Mouse (Mus musculus): Measurements from ENCODE around the gene Fam83d. TPM values are rescaled to one million over a fixed set of nuclear protein-coding genes. Genes with fewer than 3 reads are reported as not detected.

Fam83d gene
- total and polyA plus RNA-seq, 3 experiments: 12.2 to 19.8 (median 15.5) TPM

GRCm38 (mm10) chr2:158829746-158830145 is 61.9 kb downstream of the Fam83d start:
- no peaks in the 10 kb centered on the region for H3K79me2 ChIP-seq (replicated peaks; ENCODE audit: control insufficient read depth, extremely low read depth, insufficient read depth, poor library complexity, severe bottlenecking)
- H3K9ac ChIP-seq (ENCODE audit: insufficient read depth, low read depth): no peak overlapping the region
- no peak for TF ChIP-seq RCOR1 (conservative IDR thresholded peaks at IDR 0.05; ENCODE audit: low read depth, low read length)
- no peak for TF ChIP-seq EP300 (IDR thresholded peaks at IDR 0.05; ENCODE audit: low read length)
- TF ChIP-seq MAX (IDR thresholded peaks at IDR 0.05; ENCODE audit: low read length): no peak
- TF ChIP-seq TCF12 (IDR thresholded peaks at IDR 0.05; ENCODE audit: low read depth, low read length): no peak
- TF ChIP-seq IRF4 (IDR thresholded peaks at IDR 0.05; ENCODE audit: low read depth, low read length): no peak
- TF ChIP-seq NRF1 (IDR thresholded peaks at IDR 0.05; ENCODE audit: low read depth, low read length): no peak
- no peak for TF ChIP-seq CTCF (conservative IDR thresholded peaks at IDR 0.05 in 1 of 2, IDR thresholded peaks at IDR 0.05 in 1 of 2; ENCODE audit: low read depth in 2 of 2, low read length in 2 of 2)
- no peak for TF ChIP-seq MAFK (IDR thresholded peaks at IDR 0.05; ENCODE audit: insufficient replicate concordance, low read length)
- TF ChIP-seq UBTF (IDR thresholded peaks at IDR 0.05; ENCODE audit: low read depth, low read length): no peak
- TF ChIP-seq E2F4 (IDR thresholded peaks at IDR 0.05; ENCODE audit: insufficient replicate concordance, low read depth, low read length): no peak
- TF ChIP-seq USF2 (conservative IDR thresholded peaks at IDR 0.05; ENCODE audit: low read depth, low read length): no peak
- no peak for TF ChIP-seq ZC3H11A (IDR thresholded peaks at IDR 0.05; ENCODE audit: low read depth, low read length)
- TF ChIP-seq MYC (IDR thresholded peaks at IDR 0.05; ENCODE audit: low read depth, low read length): no peak
- no peak for TF ChIP-seq USF1 (IDR thresholded peaks at IDR 0.05; ENCODE audit: low read depth, low read length)
- TF ChIP-seq NELFE (IDR thresholded peaks at IDR 0.05; ENCODE audit: low read depth, low read length): no peak
- TF ChIP-seq KAT2A (IDR thresholded peaks at IDR 0.05; ENCODE audit: insufficient replicate concordance, low read length): no peak
- TF ChIP-seq CHD1 (IDR thresholded peaks at IDR 0.05; ENCODE audit: low read depth, low read length): no peak
- TF ChIP-seq GABPA (IDR thresholded peaks at IDR 0.05; ENCODE audit: insufficient replicate concordance, low read depth, low read length): no peak
- no peak for TF ChIP-seq TBP (conservative IDR thresholded peaks at IDR 0.05; ENCODE audit: low read depth, low read length)
- no peak for TF ChIP-seq ZNF384 (IDR thresholded peaks at IDR 0.05; ENCODE audit: low read depth, low read length)
- no peak overlapping the region for H3K4me3 ChIP-seq (replicated peaks in 1 of 3; ENCODE audit: low read depth in 2 of 3, low read length in 2 of 3, poor library complexity in 1 of 3)
- H3K9me3 ChIP-seq (replicated peaks; ENCODE audit: low read length): no peaks in the 10 kb centered on the region
- dilution Hi-C loops (cut with MboI; ENCODE audit: extremely low pct_ligation_motif_present, extremely low pct_unique_long_range_greater_than_20kb, low sequenced_read_pairs): no loop called here
- in situ Hi-C loops (cut with MboI; ENCODE audit: low pct_ligation_motif_present, low pct_unique_long_range_greater_than_20kb, low sequenced_read_pairs): no loop called here
- no peak overlapping the region for H3K4me2 ChIP-seq (ENCODE audit: insufficient read depth, low read depth, poor library complexity, severe bottlenecking)
- no peaks in the 10 kb centered on the region for H3K4me1 ChIP-seq (ENCODE audit: control insufficient read depth in 1 of 2, insufficient read depth in 2 of 2)
- no peak for DNase-seq (ENCODE audit: extremely low read depth)
- H3K27ac ChIP-seq (ENCODE audit: insufficient read depth, low read depth): no peak overlapping the region
- H3K27me3 ChIP-seq (replicated peaks): no peaks in the 10 kb centered on the region
- peaks cover 71 to 95% of the 10 kb centered on the region in 2 experiments for H3K36me3 ChIP-seq (replicated peaks in 1 of 2; ENCODE audit: control insufficient read depth in 1 of 2, insufficient read depth in 1 of 2, low read length in 1 of 2)

GRCm38 (mm10) chr2:158833221-158833620 is 65.3 kb downstream of the Fam83d start:
- in situ Hi-C loops (cut with MboI; ENCODE audit: low pct_ligation_motif_present, low pct_unique_long_range_greater_than_20kb, low sequenced_read_pairs) (no loop called here), dilution Hi-C loops (cut with MboI; ENCODE audit: extremely low pct_ligation_motif_present, extremely low pct_unique_long_range_greater_than_20kb, low sequenced_read_pairs) (no loop called here)
- no peak overlapping the region for H3K9ac ChIP-seq (ENCODE audit: insufficient read depth, low read depth)
- peaks cover 86 to 98% of the 10 kb centered on the region in 2 experiments for H3K36me3 ChIP-seq (replicated peaks in 1 of 2; ENCODE audit: control insufficient read depth in 1 of 2, insufficient read depth in 1 of 2, low read length in 1 of 2)
- no peak overlapping the region for H3K4me3 ChIP-seq (replicated peaks in 1 of 3; ENCODE audit: low read depth in 2 of 3, low read length in 2 of 3, poor library complexity in 1 of 3)
- TF ChIP-seq NELFE (IDR thresholded peaks at IDR 0.05; ENCODE audit: low read depth, low read length) (no peak), MXI1 (IDR thresholded peaks at IDR 0.05; ENCODE audit: low read depth, low read length) (no peak)
- H3K27me3 ChIP-seq (replicated peaks): no peaks in the 10 kb centered on the region
- H3K4me2 ChIP-seq (ENCODE audit: insufficient read depth, low read depth, poor library complexity, severe bottlenecking): no peak overlapping the region
- H3K4me1 ChIP-seq (ENCODE audit: control insufficient read depth in 1 of 2, insufficient read depth in 2 of 2): peaks cover 4 to 25% of the 10 kb centered on the region in 2 experiments
- no peaks in the 10 kb centered on the region for H3K9me3 ChIP-seq (replicated peaks; ENCODE audit: low read length)
- H3K79me2 ChIP-seq (replicated peaks; ENCODE audit: control insufficient read depth, extremely low read depth, insufficient read depth, poor library complexity, severe bottlenecking): no peaks in the 10 kb centered on the region
- DNase-seq (ENCODE audit: extremely low read depth): no peak
- no peak overlapping the region for H3K27ac ChIP-seq (ENCODE audit: insufficient read depth, low read depth)

All from CH12.LX (cell line).